Mouse (Mus musculus) CH12F3 (cell line): ENCODE data around the gene Sgce.
"Not testable (repeated sequence)": the region's sequence is repeated elsewhere in the genome, so short reads cannot be mapped to it uniquely, and the experiment has no call there.

Experiments used
- in situ Hi-C: fragments of 300-500 bp; cut with MboI; formaldehyde crosslinking; loops from 2 replicates; pipeline ENCODE4 v1.14.3; 2020; ENCODE audit warnings: low sequenced_read_pairs

Gene Sgce

DNA sequence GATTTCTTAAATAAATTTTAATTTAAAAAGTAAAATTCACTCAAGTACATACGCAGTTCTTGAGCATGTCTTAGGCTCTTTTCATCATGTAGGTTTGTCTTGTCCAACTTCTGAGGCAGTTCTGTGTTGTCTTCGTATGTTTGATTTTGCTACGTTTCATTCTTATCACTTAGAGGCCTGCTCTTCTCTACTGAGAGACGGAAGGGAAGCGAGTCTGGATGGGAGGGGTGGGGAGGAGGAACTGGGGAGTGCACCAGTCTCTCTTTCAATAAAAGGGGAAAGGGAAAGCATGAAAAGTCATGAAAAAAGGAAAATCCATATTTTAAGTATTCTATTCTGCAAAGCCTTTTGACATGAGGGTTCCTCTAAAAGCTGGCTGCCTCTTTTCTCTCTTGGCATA, 91.5 kb downstream of the Sgce start:
- in situ Hi-C loops: no loop called here

- in situ Hi-C loops: not testable (repeated sequence)
These were observed 93.3 kb downstream of the Sgce start for GRCm38 (mm10) chr6:4653741-4654140.

DNA sequence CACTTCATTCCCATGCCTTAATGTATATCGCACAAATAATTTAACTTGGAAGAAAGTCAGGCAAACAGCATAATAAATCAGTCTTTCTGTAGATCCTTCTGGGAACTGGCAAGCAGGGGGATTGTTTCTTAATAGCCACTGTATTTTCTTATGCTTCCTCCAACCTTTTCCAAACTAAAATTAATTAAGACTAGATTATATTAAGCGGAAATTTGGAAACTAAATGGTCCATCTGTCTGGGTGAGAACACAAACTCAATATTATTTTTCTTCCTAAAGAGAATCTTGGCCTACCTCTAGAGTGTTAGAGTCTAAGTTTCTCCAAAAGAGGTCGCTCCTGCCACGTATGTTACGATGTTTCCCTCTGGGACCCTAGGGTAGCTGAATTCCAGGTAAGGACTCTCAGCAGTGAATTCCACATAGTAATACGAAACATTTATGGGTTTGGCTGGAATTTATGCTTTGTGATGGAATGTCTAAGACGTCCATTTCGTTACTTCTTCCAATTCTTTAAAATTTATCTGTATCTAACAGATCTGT, 94.3 kb downstream of the Sgce start:
- in situ Hi-C loops: no loop called here

- in situ Hi-C loops: no loop called here
These were observed 99.7 kb downstream of the Sgce start for GRCm38 (mm10) chr6:4647351-4647750.

GRCm38 (mm10) chr6:4642068-4642467, 104.9 kb downstream of the Sgce start:
- in situ Hi-C loops: no loop called here

GRCm38 (mm10) chr6:4634804-4635203, 112.2 kb downstream of the Sgce start:
- in situ Hi-C loops: no loop called here

GRCm38 (mm10) chr6:4633189-4633588, 113.8 kb downstream of the Sgce start:
- in situ Hi-C loops: no loop called here

GRCm38 (mm10) chr6:4631464-4631863, 115.5 kb downstream of the Sgce start:
- in situ Hi-C loops: no loop called here
